Mouse (Mus musculus) liver, embryonic 14.5 days (tissue): ENCODE measurements around the gene Tlr7. TPM values are rescaled to one million over a fixed set of nuclear protein-coding genes. Genes with fewer than 3 reads are reported as not detected.

ENCODE experiments used
- ATAC-seq: fragments of 200-750 bp; cut with Nextera tagmentation; 2 replicates; pipeline ENCODE4 v1.8.0; 2017; ENCODE audit warnings: moderate number of reproducible peaks, mild to moderate bottlenecking, moderate library complexity; ENCODE audit not compliant: insufficient read depth
- DNase-seq, 3 experiments: peaks; one replicate each; pipeline ENCODE4 v3.0.0-alpha.2; 2012 to 2013; ENCODE audit warnings: low read depth in 3 of 3, low spot score in 3 of 3
- H3K27ac ChIP-seq: fragments of 300-500 bp; sonication (generic); 2 replicates; pipeline ENCODE4 v1.5.1; 2014; ENCODE audit warnings: moderate library complexity, mild to moderate bottlenecking, control low read depth, inconsistent platforms
- H3K27me3 ChIP-seq: fragments of 300-500 bp; sonication (generic); 2 replicates; pipeline ENCODE4 v1.6.1; 2014; ENCODE audit warnings: mild to moderate bottlenecking, low read length, moderate library complexity; ENCODE audit not compliant: control insufficient read depth, insufficient read depth
- H3K36me3 ChIP-seq: fragments of 300-500 bp; sonication (generic); replicated peaks from 2 replicates; pipeline ENCODE4 v1.6.1; 2014; ENCODE audit warnings: low read depth; ENCODE audit not compliant: control insufficient read depth, insufficient read depth
- H3K4me1 ChIP-seq, 2 experiments: fragments of 200-500 bp in 1 of 2; fragments of 300-500 bp in 1 of 2; sonication (generic) in 1 of 2; replicated peaks; 2 replicates each; pipeline ENCODE4 v1.6.1; 2012 to 2014; ENCODE audit warnings: antibody characterized with exemption in 1 of 2, inconsistent platforms in 1 of 2, low read length in 1 of 2; ENCODE audit not compliant: control insufficient read depth in 2 of 2, insufficient read depth in 2 of 2
- H3K4me2 ChIP-seq: fragments of 300-500 bp; sonication (generic); 2 replicates; pipeline ENCODE4 v1.6.1; 2014; ENCODE audit warnings: low read depth, mild to moderate bottlenecking, control low read depth, moderate library complexity
- H3K4me3 ChIP-seq, 2 experiments: fragments of 200-500 bp in 1 of 2; fragments of 300-500 bp in 1 of 2; sonication (generic) in 1 of 2; 2 replicates each; pipeline ENCODE4 v1.5.1; 2012 to 2014; ENCODE audit warnings: low read depth in 2 of 2, low read length in 2 of 2, mild to moderate bottlenecking in 2 of 2, control low read depth in 1 of 2, inconsistent platforms in 1 of 2, moderate library complexity in 1 of 2; ENCODE audit not compliant: insufficient read depth in 1 of 2
- H3K9ac ChIP-seq: fragments of 300-500 bp; sonication (generic); replicated peaks from 2 replicates; pipeline ENCODE4 v1.6.1; 2014; ENCODE audit warnings: mild to moderate bottlenecking, control low read depth, moderate library complexity
- H3K9me3 ChIP-seq: fragments of 300-500 bp; sonication (generic); 2 replicates; pipeline ENCODE4 v1.6.1; 2016; ENCODE audit warnings: low read length, mixed read lengths; ENCODE audit not compliant: control insufficient read depth
- CTCF ChIP-seq: IDR thresholded peaks from 2 replicates; pipeline ENCODE4 v1.5.1; 2016; ENCODE audit warnings: antibody characterized with exemption, low read depth, control low read depth
- EP300 ChIP-seq: IDR thresholded peaks from 2 replicates; pipeline ENCODE4 v1.6.1; 2016; ENCODE audit warnings: antibody characterized with exemption, low read depth
- WGBS: fragments of 180-500 bp; shearing (Covaris S2); extraction: QIAGEN DNeasy Blood & Tissue Kit; methylation state at CpG from one replicate; pipeline ENCODE4 v1.1.7; 2014; ENCODE audit not compliant: insufficient replicate concordance; 5-methylcytosine and 5-hydroxymethylcytosine counted together
- polyA plus RNA-seq, 2 experiments: library from polyadenylated mRNA; depleted of rRNA in 1 of 2; stranded (reverse) in 1 of 2; unstranded in 1 of 2; fragments of >200 nt; fragmentation: Nextera tagmentation in 1 of 2; extraction: Ambion mirVana in 1 of 2; gene quantifications; 2 replicates each; pipeline versions ENCODE4 v1.2.1 to v1.2.3; 2012 to 2014

The Tlr7 gene
- polyA plus RNA-seq, 2 experiments: 0.44 to 1.0 TPM

DNA sequence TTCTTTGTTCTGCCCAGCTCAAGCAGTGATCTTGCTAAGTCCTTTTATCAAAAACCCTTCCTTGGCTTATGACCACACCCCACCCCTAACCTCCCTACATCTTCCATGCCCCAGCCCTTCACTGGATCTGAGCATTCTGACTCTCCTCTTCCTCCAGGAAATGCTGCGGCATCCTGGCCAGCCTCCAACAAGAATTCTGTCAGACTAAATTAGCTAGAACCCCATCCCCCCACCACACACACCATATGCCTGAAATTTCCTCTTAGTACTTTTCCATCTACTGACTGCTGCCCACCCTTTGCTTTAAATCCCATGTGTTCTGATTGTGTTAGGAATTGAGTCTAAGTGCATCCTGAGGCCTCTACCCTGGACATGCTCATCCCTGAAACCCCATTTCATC is 1.3 kb downstream of the Tlr7 start:
- no peak for TF ChIP-seq CTCF
- no peak for TF ChIP-seq EP300
- no peaks in the 10 kb centered on the region for H3K9me3 ChIP-seq
- no peak overlapping the region for H3K4me2 ChIP-seq
- H3K4me1 ChIP-seq: no peaks in the 10 kb centered on the region
- H3K9ac ChIP-seq: no peak overlapping the region
- H3K27ac ChIP-seq: no peak overlapping the region
- no peak for DNase-seq
- H3K27me3 ChIP-seq: no peaks in the 10 kb centered on the region
- WGBS: 33% methylated on average over 1 of the region's 1 CpGs
- H3K36me3 ChIP-seq: no peaks in the 10 kb centered on the region
- ATAC-seq: no peak
- H3K4me3 ChIP-seq: no peak overlapping the region

DNA sequence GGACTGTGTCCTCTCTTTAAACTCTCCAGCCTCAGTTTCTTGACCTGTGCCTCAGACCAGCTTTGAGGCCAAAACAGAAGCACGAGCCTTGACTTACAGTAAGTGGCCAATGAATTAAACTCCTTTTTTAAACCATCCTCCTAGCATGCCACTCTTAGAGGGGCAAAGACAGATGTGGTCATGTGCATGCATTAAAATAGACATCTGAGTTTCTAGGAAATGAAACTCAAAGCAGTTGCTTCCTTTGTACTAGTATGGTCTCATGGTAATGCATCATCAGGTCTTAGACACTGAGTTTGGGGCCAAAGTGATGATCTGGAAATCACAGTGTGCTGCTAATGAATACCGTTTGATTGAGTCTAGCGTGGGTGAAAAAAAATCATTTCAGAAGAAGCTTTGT is 1.8 kb downstream of the Tlr7 start:
- TF ChIP-seq EP300 (no peak), CTCF (no peak)
- no peaks in the 10 kb centered on the region for H3K9me3 ChIP-seq
- no peaks in the 10 kb centered on the region for H3K36me3 ChIP-seq
- no peak overlapping the region for H3K4me3 ChIP-seq
- H3K4me2 ChIP-seq: no peak overlapping the region
- H3K27me3 ChIP-seq: no peaks in the 10 kb centered on the region
- ATAC-seq: no peak
- WGBS: 58% methylated on average over 3 of the region's 3 CpGs
- DNase-seq: no peak
- H3K4me1 ChIP-seq: no peaks in the 10 kb centered on the region
- H3K27ac ChIP-seq: no peak overlapping the region
- no peak overlapping the region for H3K9ac ChIP-seq

DNA sequence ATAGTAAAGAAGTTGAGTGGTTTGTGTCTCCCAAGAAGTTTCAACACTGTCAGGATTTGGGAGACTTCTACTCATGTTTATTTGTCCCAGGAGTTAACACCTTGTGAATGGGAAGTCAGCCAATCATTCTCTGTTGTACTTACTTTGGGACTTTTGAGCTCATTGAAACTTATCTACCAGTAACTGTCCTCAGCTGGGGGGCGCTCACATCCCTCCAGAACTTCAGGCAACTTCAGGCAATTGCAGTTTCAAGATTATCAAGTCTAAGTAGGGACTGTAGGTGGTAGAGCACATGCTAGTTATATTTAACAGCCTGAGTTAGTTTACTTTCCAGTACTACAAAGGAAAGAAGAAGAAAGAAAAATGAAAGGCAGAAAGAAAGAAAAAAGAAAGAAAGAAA is 6.6 kb downstream of the Tlr7 start:
- Histone ChIP-seq H3K4me1 (no peaks in the 10 kb centered on the region), H3K27me3 (no peaks in the 10 kb centered on the region), H3K9me3 (no peaks in the 10 kb centered on the region), H3K4me2 (no peak overlapping the region), H3K9ac (no peak overlapping the region), H3K27ac (no peak overlapping the region), H3K36me3 (no peaks in the 10 kb centered on the region), H3K4me3 (no peak overlapping the region)
- DNase-seq: no peak
- 41% methylated on average over 1 of the region's 1 CpGs for WGBS
- ATAC-seq: no peak
- TF ChIP-seq EP300 (no peak), CTCF (no peak)

DNA sequence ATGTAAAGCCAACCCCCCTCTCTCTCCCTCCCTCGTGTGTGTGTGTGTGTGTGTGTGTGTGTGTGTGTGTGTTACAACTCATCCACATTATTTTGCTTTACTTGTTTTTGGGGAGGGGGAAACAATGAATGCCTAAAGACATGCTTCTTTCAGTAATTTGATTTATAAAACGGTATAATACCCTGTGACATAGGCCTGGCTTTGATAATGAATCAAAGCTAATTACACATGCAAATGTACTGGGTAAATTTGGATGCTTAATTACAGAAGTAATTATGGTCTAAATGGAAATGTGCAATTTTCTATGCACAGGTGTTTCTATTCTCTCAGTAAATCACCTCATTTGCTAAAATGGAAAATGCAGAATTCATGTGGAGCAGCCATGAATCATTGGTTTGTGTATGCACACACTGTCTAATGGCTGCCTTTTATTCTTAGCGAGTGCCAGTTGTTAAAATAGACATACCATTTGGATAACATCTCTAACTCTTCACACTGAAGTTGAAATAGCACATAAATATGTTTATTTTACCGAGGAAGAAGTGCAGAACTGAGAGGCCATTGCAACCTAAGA is 9.0 kb downstream of the Tlr7 start:
- Histone ChIP-seq H3K9me3 (no peaks in the 10 kb centered on the region), H3K27me3 (no peaks in the 10 kb centered on the region), H3K27ac (no peak overlapping the region), H3K4me1 (no peaks in the 10 kb centered on the region), H3K9ac (no peak overlapping the region), H3K4me3 (no peak overlapping the region), H3K36me3 (no peaks in the 10 kb centered on the region), H3K4me2 (no peak overlapping the region)
- TF ChIP-seq EP300: no peak
- no peak for DNase-seq
- no peak for ATAC-seq
- WGBS: 45% methylated on average over 4 of the region's 4 CpGs

DNA sequence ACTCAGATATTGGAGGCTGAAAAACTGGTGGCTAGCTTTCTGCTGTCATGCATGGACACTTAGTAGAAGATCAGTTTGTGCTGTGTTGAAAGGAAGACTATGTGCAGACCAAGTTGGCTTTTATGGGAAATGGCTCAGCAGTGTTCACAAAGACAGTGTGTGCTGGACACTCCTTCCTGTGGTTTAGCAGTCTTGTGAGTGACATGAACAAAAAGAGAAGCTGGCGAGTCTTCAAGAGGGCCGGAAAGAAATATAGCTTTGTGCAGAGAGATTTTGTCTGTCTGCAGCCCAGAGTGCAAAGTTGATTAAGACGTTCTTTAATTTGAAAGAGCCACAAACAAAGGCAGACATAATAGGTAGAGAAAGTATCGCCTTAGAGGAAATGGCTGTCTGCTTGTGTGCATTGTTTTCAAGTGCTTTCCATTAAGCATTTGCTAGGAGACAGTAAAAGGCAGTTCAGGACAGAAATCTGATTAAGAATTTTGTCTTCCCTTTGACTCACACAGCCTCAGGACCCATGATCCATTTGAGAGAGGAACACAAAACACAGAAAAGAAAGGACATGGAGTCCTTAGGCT is 11.4 kb downstream of the Tlr7 start:
- TF ChIP-seq EP300: no peak
- TF ChIP-seq CTCF: no peak
- no peak for ATAC-seq
- Histone ChIP-seq H3K4me1 (no peaks in the 10 kb centered on the region), H3K9me3 (no peaks in the 10 kb centered on the region), H3K9ac (no peak overlapping the region), H3K27ac (no peak overlapping the region), H3K4me3 (no peak overlapping the region), H3K27me3 (no peaks in the 10 kb centered on the region), H3K4me2 (no peak overlapping the region), H3K36me3 (no peaks in the 10 kb centered on the region)
- no peak for DNase-seq
- 29% methylated on average over 4 of the region's 4 CpGs for WGBS
